Mouse (Mus musculus): ENCODE results near the gene Kcnma1.

DNA sequence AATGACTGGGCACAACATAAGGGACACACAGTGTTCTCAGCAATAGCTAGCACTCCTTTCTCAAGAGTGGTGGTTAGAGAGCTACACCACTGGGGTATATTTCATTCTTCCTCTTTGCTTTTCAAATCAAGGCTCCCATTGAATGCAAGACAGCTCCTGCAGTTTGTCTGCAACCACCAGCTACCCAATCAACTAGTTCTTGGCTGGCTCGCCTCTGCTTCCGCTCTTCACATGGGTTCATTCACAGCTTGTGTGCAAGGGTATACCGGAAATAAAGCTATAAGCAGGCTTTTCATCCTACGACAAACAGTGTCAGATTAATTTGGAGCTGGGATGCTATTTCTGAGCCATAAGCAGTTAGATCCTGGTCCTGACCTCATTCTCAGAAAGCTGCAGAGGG is 362.6 kb downstream of the Kcnma1 start:
- TF ChIP-seq POLR2A (IDR thresholded peaks at IDR 0.05; ENCODE audit: low read depth, low read length) (no peak), CTCF (conservative IDR thresholded peaks at IDR 0.05; ENCODE audit: insufficient read depth, insufficient read length, low read depth, low read length) (no peak)
